Mouse (Mus musculus): ENCODE data around the gene Epb41l5. TPM values are rescaled to one million over a fixed set of nuclear protein-coding genes. Genes with fewer than 3 reads are reported as not detected.

Epb41l5 gene
- polyA plus RNA-seq, 1 experiment from 2014 or later: 53.3 TPM

GRCm38 (mm10) chr1:119505951-119506350 is 142.8 kb downstream of the Epb41l5 start:
- 94% methylated on average over 3 of the region's 3 CpGs for WGBS
- DNase-seq (ENCODE audit: low spot score): no peak
- no peaks in the 10 kb centered on the region for H3K36me3 ChIP-seq (ENCODE audit: control insufficient read depth, insufficient read depth, low read length)
- H3K9ac ChIP-seq (ENCODE audit: low read length): no peak overlapping the region
- no peak overlapping the region for H3K27ac ChIP-seq (ENCODE audit: low read depth, low read length)
- 0 out of 2 replicates have a peak, but pooled peaks cover 2% of the 10 kb centered on the region for H3K4me1 ChIP-seq (replicated peaks; ENCODE audit: control insufficient read depth, insufficient read depth, low read length)
- ATAC-seq (replicated peaks; ENCODE audit: low FRiP score): no peak
- no peak overlapping the region for H3K4me3 ChIP-seq (ENCODE audit: low read depth, low read length)
- H3K4me2 ChIP-seq (ENCODE audit: low read depth, low read length, severe bottlenecking): no peak overlapping the region
- no peaks in the 10 kb centered on the region for H3K9me3 ChIP-seq (ENCODE audit: control insufficient read depth, low read length)
- H3K27me3 ChIP-seq (ENCODE audit: control insufficient read depth, insufficient read depth, low read length): no peaks in the 10 kb centered on the region

- WGBS: under 1% methylated on average over 57 of the region's 57 CpGs
- Histone ChIP-seq H3K9ac (ENCODE audit: low read length) (peak within 1 kb of the TSS; percentile 68), H3K4me1 (replicated peaks; ENCODE audit: control insufficient read depth, insufficient read depth, low read length) (0 out of 2 replicates have a peak, but pooled peaks cover 2% of the 10 kb centered on the region), H3K4me2 (ENCODE audit: low read depth, low read length, severe bottlenecking) (peak within 1 kb of the TSS; percentile 74), H3K27ac (ENCODE audit: low read depth, low read length) (no peak within 1 kb of the TSS), H3K4me3 (ENCODE audit: low read depth, low read length) (peak within 1 kb of the TSS; percentile 61), H3K36me3 (ENCODE audit: control insufficient read depth, insufficient read depth, low read length) (no peaks in the 10 kb centered on the region), H3K9me3 (ENCODE audit: control insufficient read depth, low read length) (no peaks in the 10 kb centered on the region), H3K27me3 (ENCODE audit: control insufficient read depth, insufficient read depth, low read length) (no peaks in the 10 kb centered on the region)
- ATAC-seq (replicated peaks; ENCODE audit: low FRiP score) (peak; percentile 99), DNase-seq (ENCODE audit: low spot score) (peak; percentile 95)
These were observed 144.3 kb downstream of the Epb41l5 start, which contains the start of gene Ralb for GRCm38 (mm10) chr1:119504260-119505062. Gene Ralb (minus strand): TSS chr1:119504794.

- Histone ChIP-seq H3K4me2 (ENCODE audit: low read depth, low read length, severe bottlenecking) (peak overlapping the region; percentile 74), H3K9me3 (ENCODE audit: control insufficient read depth, low read length) (no peaks in the 10 kb centered on the region), H3K27ac (ENCODE audit: low read depth, low read length) (no peak overlapping the region), H3K36me3 (ENCODE audit: control insufficient read depth, insufficient read depth, low read length) (no peaks in the 10 kb centered on the region), H3K27me3 (ENCODE audit: control insufficient read depth, insufficient read depth, low read length) (no peaks in the 10 kb centered on the region), H3K4me1 (replicated peaks; ENCODE audit: control insufficient read depth, insufficient read depth, low read length) (0 out of 2 replicates have a peak, but pooled peaks cover 2% of the 10 kb centered on the region), H3K9ac (ENCODE audit: low read length) (peak overlapping the region; percentile 68), H3K4me3 (ENCODE audit: low read depth, low read length) (peak overlapping the region; percentile 61)
- DNase-seq (ENCODE audit: low spot score) (no peak), ATAC-seq (replicated peaks; ENCODE audit: low FRiP score) (no peak)
- WGBS: 30% methylated on average over 5 of the region's 5 CpGs
These were observed 145.0 kb downstream of the Epb41l5 start for GRCm38 (mm10) chr1:119503808-119504207.

- Histone ChIP-seq H3K27ac (ENCODE audit: low read depth, low read length) (no peak overlapping the region), H3K9me3 (ENCODE audit: control insufficient read depth, low read length) (no peaks in the 10 kb centered on the region), H3K4me1 (replicated peaks; ENCODE audit: control insufficient read depth, insufficient read depth, low read length) (0 out of 2 replicates have a peak, but pooled peaks cover 2% of the 10 kb centered on the region), H3K4me3 (ENCODE audit: low read depth, low read length) (no peak overlapping the region), H3K9ac (ENCODE audit: low read length) (no peak overlapping the region), H3K27me3 (ENCODE audit: control insufficient read depth, insufficient read depth, low read length) (no peaks in the 10 kb centered on the region), H3K36me3 (ENCODE audit: control insufficient read depth, insufficient read depth, low read length) (no peaks in the 10 kb centered on the region), H3K4me2 (ENCODE audit: low read depth, low read length, severe bottlenecking) (peak overlapping the region; percentile 74; the same call in 1 of the 2 replicates)
- DNase-seq (ENCODE audit: low spot score) (no peak), ATAC-seq (replicated peaks; ENCODE audit: low FRiP score) (no peak)
- 85% methylated on average over 3 of the region's 3 CpGs for WGBS
These were observed 145.6 kb downstream of the Epb41l5 start for GRCm38 (mm10) chr1:119503181-119503580.

GRCm38 (mm10) chr1:119502729-119503128 is 146.1 kb downstream of the Epb41l5 start:
- Histone ChIP-seq H3K9me3 (ENCODE audit: control insufficient read depth, low read length) (no peaks in the 10 kb centered on the region), H3K9ac (ENCODE audit: low read length) (no peak overlapping the region), H3K4me3 (ENCODE audit: low read depth, low read length) (no peak overlapping the region), H3K27me3 (ENCODE audit: control insufficient read depth, insufficient read depth, low read length) (no peaks in the 10 kb centered on the region), H3K36me3 (ENCODE audit: control insufficient read depth, insufficient read depth, low read length) (no peaks in the 10 kb centered on the region), H3K4me2 (ENCODE audit: low read depth, low read length, severe bottlenecking) (no peak overlapping the region), H3K27ac (ENCODE audit: low read depth, low read length) (no peak overlapping the region), H3K4me1 (replicated peaks; ENCODE audit: control insufficient read depth, insufficient read depth, low read length) (0 out of 2 replicates have a peak, but pooled peaks cover 2% of the 10 kb centered on the region)
- ATAC-seq (replicated peaks; ENCODE audit: low FRiP score): no peak
- 95% methylated on average over 11 of the region's 11 CpGs for WGBS
- DNase-seq (ENCODE audit: low spot score): no peak

- no peak overlapping the region for H3K4me2 ChIP-seq (ENCODE audit: low read depth, low read length, severe bottlenecking)
- no peak overlapping the region for H3K9ac ChIP-seq (ENCODE audit: low read length)
- no peaks in the 10 kb centered on the region for H3K9me3 ChIP-seq (ENCODE audit: control insufficient read depth, low read length)
- no peaks in the 10 kb centered on the region for H3K27me3 ChIP-seq (ENCODE audit: control insufficient read depth, insufficient read depth, low read length)
- no peak for DNase-seq (ENCODE audit: low spot score)
- no peaks in the 10 kb centered on the region for H3K36me3 ChIP-seq (ENCODE audit: control insufficient read depth, insufficient read depth, low read length)
- no peak overlapping the region for H3K27ac ChIP-seq (ENCODE audit: low read depth, low read length)
- WGBS: 88% methylated on average over 8 of the region's 8 CpGs
- 0 out of 2 replicates have a peak, but pooled peaks cover 2% of the 10 kb centered on the region for H3K4me1 ChIP-seq (replicated peaks; ENCODE audit: control insufficient read depth, insufficient read depth, low read length)
- ATAC-seq (replicated peaks; ENCODE audit: low FRiP score): no peak
- H3K4me3 ChIP-seq (ENCODE audit: low read depth, low read length): no peak overlapping the region
These were observed 146.9 kb downstream of the Epb41l5 start for GRCm38 (mm10) chr1:119501881-119502280.

GRCm38 (mm10) chr1:119499456-119499855 is 149.3 kb downstream of the Epb41l5 start:
- no peaks in the 10 kb centered on the region for H3K36me3 ChIP-seq (ENCODE audit: control insufficient read depth, insufficient read depth, low read length)
- H3K4me2 ChIP-seq (ENCODE audit: low read depth, low read length, severe bottlenecking): no peak overlapping the region
- H3K4me3 ChIP-seq (ENCODE audit: low read depth, low read length): no peak overlapping the region
- H3K27ac ChIP-seq (ENCODE audit: low read depth, low read length): no peak overlapping the region
- no peak for DNase-seq (ENCODE audit: low spot score)
- no peaks in the 10 kb centered on the region for H3K27me3 ChIP-seq (ENCODE audit: control insufficient read depth, insufficient read depth, low read length)
- 94% methylated on average over 10 of the region's 10 CpGs for WGBS
- H3K9ac ChIP-seq (ENCODE audit: low read length): no peak overlapping the region
- H3K4me1 ChIP-seq (replicated peaks; ENCODE audit: control insufficient read depth, insufficient read depth, low read length): no peaks in the 10 kb centered on the region; the same call in 1 of the 2 replicates
- no peaks in the 10 kb centered on the region for H3K9me3 ChIP-seq (ENCODE audit: control insufficient read depth, low read length)
- no peak for ATAC-seq (replicated peaks; ENCODE audit: low FRiP score)

GRCm38 (mm10) chr1:119498536-119499231 is 150.1 kb downstream of the Epb41l5 start:
- no peak overlapping the region for H3K4me2 ChIP-seq (ENCODE audit: low read depth, low read length, severe bottlenecking)
- no peak overlapping the region for H3K27ac ChIP-seq (ENCODE audit: low read depth, low read length)
- H3K9ac ChIP-seq (ENCODE audit: low read length): no peak overlapping the region
- no peaks in the 10 kb centered on the region; the same call in 1 of the 2 replicates for H3K4me1 ChIP-seq (replicated peaks; ENCODE audit: control insufficient read depth, insufficient read depth, low read length)
- H3K9me3 ChIP-seq (ENCODE audit: control insufficient read depth, low read length): no peaks in the 10 kb centered on the region
- DNase-seq (ENCODE audit: low spot score) (no peak), ATAC-seq (replicated peaks; ENCODE audit: low FRiP score) (no peak)
- no peak overlapping the region for H3K4me3 ChIP-seq (ENCODE audit: low read depth, low read length)
- 85% methylated on average over 9 of the region's 9 CpGs for WGBS
- no peaks in the 10 kb centered on the region for H3K36me3 ChIP-seq (ENCODE audit: control insufficient read depth, insufficient read depth, low read length)
- H3K27me3 ChIP-seq (ENCODE audit: control insufficient read depth, insufficient read depth, low read length): no peaks in the 10 kb centered on the region
